ENCODE assay signal across 26 mouse cellular contexts in genomic region chr8:28012849-28013248, GRCm38 (mm10).
"Had no signal": no experiment of that assay in that cellular context is flagged by ENCODE, and none has a peak within 500 bp of the region (broad histone marks: within the 10 kb centered on the region; RNA-seq: fewer than 3 reads in every experiment).

No protein-coding gene starts in this region.

- ATAC-seq: hindbrain, embryonic 16.5 days; intestine, embryonic 16.5 days; liver, embryonic 12.5 days had no signal

- H3K9ac ChIP-seq: heart, embryonic 13.5 days; heart, embryonic 15.5 days; hindbrain, embryonic 13.5 days; kidney, embryonic 15.5 days; limb, embryonic 13.5 days; limb, embryonic 15.5 days; liver, embryonic 12.5 days; liver, embryonic 14.5 days had no signal

- H3K4me2 ChIP-seq: heart, embryonic 11.5 days; heart, embryonic 13.5 days; heart, embryonic 15.5 days; hindbrain, embryonic 13.5 days; kidney, embryonic 15.5 days; limb, embryonic 13.5 days; limb, embryonic 15.5 days; liver, embryonic 12.5 days had no signal

- H3K9me3 ChIP-seq: heart, embryonic 13.5 days; heart, embryonic 15.5 days; hindbrain, embryonic 13.5 days; kidney, embryonic 15.5 days; limb, embryonic 13.5 days; limb, embryonic 15.5 days; liver, embryonic 12.5 days had no signal

- H3K27ac ChIP-seq: heart, adult 2 months; heart, embryonic 13.5 days; heart, embryonic 15.5 days; hindbrain, embryonic 13.5 days; kidney, embryonic 15.5 days; kidney, postnatal 0 days; limb, embryonic 13.5 days; limb, embryonic 15.5 days; liver, embryonic 12.5 days; liver, embryonic 14.5 days had no signal

- H3K4me3 ChIP-seq: heart, adult 2 months; heart, embryonic 13.5 days; heart, embryonic 15.5 days; hindbrain, embryonic 13.5 days; kidney, embryonic 15.5 days; limb, embryonic 13.5 days; limb, embryonic 15.5 days; liver, embryonic 12.5 days had no signal

- H3K4me1 ChIP-seq: heart, embryonic 13.5 days; heart, embryonic 15.5 days; hindbrain, embryonic 13.5 days; kidney, embryonic 15.5 days; limb, embryonic 13.5 days; limb, embryonic 15.5 days; liver, embryonic 12.5 days had no signal

- H3K36me3 ChIP-seq: heart, embryonic 13.5 days; heart, embryonic 15.5 days; hindbrain, embryonic 13.5 days; kidney, embryonic 15.5 days; limb, embryonic 13.5 days; limb, embryonic 15.5 days; liver, embryonic 12.5 days had no signal

- DNase-seq: gastrocnemius, postnatal 14 days; gastrocnemius, postnatal 36 days; heart, adult 11 months; heart, adult 2 months; heart, postnatal 14 days; heart, postnatal 36 days; kidney, adult 11 months; kidney, adult 2 months; kidney, adult 9 months; kidney, postnatal 14 days; kidney, postnatal 36 days; layer of hippocampus, adult 9-11 months; layer of hippocampus, postnatal 36 days; left cerebral cortex, postnatal 4 days had no signal

- H3K27me3 ChIP-seq: heart, embryonic 13.5 days; heart, embryonic 15.5 days; hindbrain, embryonic 13.5 days; kidney, embryonic 15.5 days; limb, embryonic 13.5 days; limb, embryonic 15.5 days; liver, embryonic 12.5 days had no signal
